Mouse (Mus musculus) central nervous system, embryonic 14 days (tissue): ENCODE data around the gene Trmt1. TPM values are rescaled to one million over a fixed set of nuclear protein-coding genes. Genes with fewer than 3 reads are reported as not detected.

Source experiments
- polyA plus RNA-seq: library from polyadenylated mRNA; depleted of rRNA; stranded (reverse); fragments of >200 nt; gene quantifications from 2 replicates; pipeline ENCODE4 v1.2.3, GENCODE M21; 2012; rRNA removed

The Trmt1 gene
- polyA plus RNA-seq: 125 and 128 TPM in 2 replicates

GRCm38 (mm10) chr8:84686191-84687002, at the start of gene Trmt1:
TSS of gene Trmt1 (plus strand) at chr8:84686307.

GRCm38 (mm10) chr8:84662581-84663065, 23.5 kb upstream of the Trmt1 start, which contains the start of gene Ier2:
TSS of gene Ier2 (minus strand) at chr8:84662852.

GRCm38 (mm10) chr8:84687705-84688100, 1.6 kb downstream of the Trmt1 start, which contains the start of gene Nacc1:
TSS of gene Nacc1 (minus strand) at chr8:84687862.

GRCm38 (mm10) chr8:84700941-84701911, 15.1 kb downstream of the Trmt1 start, which contains the start of gene Lyl1:
TSS of gene Lyl1 (plus strand) at chr8:84701457.

GRCm38 (mm10) chr8:84722850-84723570, 36.9 kb downstream of the Trmt1 start, which contains the start of gene G430095P16Rik:
TSS of gene G430095P16Rik (plus strand) at chr8:84723007.

Other genes with a start within 250 kb of the Trmt1 start
- 11.9 and 13.2 TPM in 2 replicates for gene Ier2, start 23.5 kb upstream of the Trmt1 start, polyA plus RNA-seq
- gene Nacc1, start 1.6 kb downstream of the Trmt1 start, polyA plus RNA-seq: 69.1 and 73.5 TPM in 2 replicates
- gene Lyl1, start 15.2 kb downstream of the Trmt1 start, polyA plus RNA-seq: 4.1 and 5.3 TPM in 2 replicates
- 1.8 TPM in 2 replicates for gene G430095P16Rik, start 36.7 kb downstream of the Trmt1 start, polyA plus RNA-seq
- gene Nfix, start 114.0 kb downstream of the Trmt1 start, polyA plus RNA-seq: 53.5 and 59.2 TPM in 2 replicates
- 8.7 and 9.3 TPM in 2 replicates for gene Dand5, start 136.5 kb downstream of the Trmt1 start, polyA plus RNA-seq
- gene Gadd45gip1, start 145.2 kb downstream of the Trmt1 start, polyA plus RNA-seq: 37.6 and 41.9 TPM in 2 replicates
- gene Rad23a, start 154.4 kb downstream of the Trmt1 start, polyA plus RNA-seq: 66.8 and 71.5 TPM in 2 replicates
- 455 and 581 TPM in 2 replicates for gene Calr, start 160.6 kb downstream of the Trmt1 start, polyA plus RNA-seq
- gene Farsa, start 170.7 kb downstream of the Trmt1 start, polyA plus RNA-seq: 123 and 124 TPM in 2 replicates
- 26.9 and 31.5 TPM in 2 replicates for gene Syce2, start 185.8 kb downstream of the Trmt1 start, polyA plus RNA-seq
- gene Gcdh, start 207.6 kb downstream of the Trmt1 start, polyA plus RNA-seq: 57.8 and 58.3 TPM in 2 replicates
- gene Klf1, start 215.6 kb downstream of the Trmt1 start, polyA plus RNA-seq: 0.66 and 0.96 TPM in 2 replicates
- gene Dnase2a, start 222.3 kb downstream of the Trmt1 start, polyA plus RNA-seq: 6.6 and 7.6 TPM in 2 replicates